Mouse (Mus musculus) ES-Bruce4 (cell line): ENCODE measurements at regions not wholly inside any gene's neighbourhood (a gene's known extent, or its start where the extent isn't known, plus 50 kb on each side); places are given as distances from the start of the nearest gene placed in this dataset.

ENCODE experiments used
- CTCF ChIP-seq: IDR thresholded peaks from one replicate; pipeline ENCODE4 v1.8.1; 2011; ENCODE audit warnings: low read depth, low read length
- EP300 ChIP-seq: IDR thresholded peaks from 2 replicates; pipeline ENCODE4 v1.6.1; 2011; ENCODE audit warnings: low read depth, low read length; ENCODE audit not compliant: insufficient read depth
- POLR2A ChIP-seq: IDR thresholded peaks from one replicate; pipeline ENCODE4 v1.8.1; 2011; ENCODE audit warnings: low read length; ENCODE audit not compliant: insufficient read depth

- TF ChIP-seq POLR2A (no peak), CTCF (peak; percentile 83), EP300 (no peak)
These were observed 216.0 kb upstream of the Arid1b start for GRCm38 (mm10) chr17:4778161-4778560.
